Mouse (Mus musculus) ES-E14 (cell line): Measurements from ENCODE around the gene Lpcat3. TPM values are rescaled to one million over a fixed set of nuclear protein-coding genes. Genes with fewer than 3 reads are reported as not detected.

Experiments
- DNase-seq: peaks from one replicate; pipeline ENCODE4 v3.0.0-alpha.2; 2013; ENCODE audit warnings: low read depth, low spot score
- H3K27ac ChIP-seq: 2 replicates; pipeline ENCODE4 v1.5.1; 2012; ENCODE audit warnings: low read depth, mild to moderate bottlenecking, low read length, moderate library complexity, mixed read lengths; ENCODE audit not compliant: poor library complexity, insufficient read depth, severe bottlenecking
- H3K36me3 ChIP-seq: 2 replicates; pipeline ENCODE4 v1.6.1; 2012; ENCODE audit warnings: mild to moderate bottlenecking, low read length, moderate library complexity, mixed read lengths; ENCODE audit not compliant: control insufficient read depth, poor library complexity, insufficient read depth, severe bottlenecking
- H3K4me1 ChIP-seq, 2 experiments: fragments of 150-350 bp in 1 of 2; sonication (generic) in 1 of 2; 2 replicates each; pipeline ENCODE4 v1.6.1; 2012; ENCODE audit warnings: low read length in 2 of 2, mild to moderate bottlenecking in 1 of 2, mixed read lengths in 1 of 2; ENCODE audit not compliant: control insufficient read depth in 2 of 2, insufficient read depth in 2 of 2, poor library complexity in 1 of 2
- H3K4me3 ChIP-seq, 2 experiments: fragments of 150-350 bp in 1 of 2; sonication (generic) in 1 of 2; 2 replicates each; pipeline ENCODE4 v1.5.1; 2012; ENCODE audit warnings: low read length in 2 of 2, low read depth in 1 of 2, mild to moderate bottlenecking in 1 of 2, mixed read lengths in 1 of 2; ENCODE audit not compliant: insufficient read depth in 1 of 2, poor library complexity in 1 of 2, severe bottlenecking in 1 of 2
- H3K9ac ChIP-seq: 2 replicates; pipeline ENCODE4 v1.6.1; 2012; ENCODE audit warnings: low read depth, mild to moderate bottlenecking, low read length, mixed read lengths; ENCODE audit not compliant: poor library complexity, insufficient read depth, severe bottlenecking
- H3K9me3 ChIP-seq: fragments of 150-350 bp; sonication (generic); 2 replicates; pipeline ENCODE4 v1.6.1; 2012; ENCODE audit warnings: low read depth, mild to moderate bottlenecking, low read length; ENCODE audit not compliant: control insufficient read depth, insufficient read depth
- CHD2 ChIP-seq: IDR thresholded peaks from 2 replicates; pipeline ENCODE4 v1.6.1; 2014; ENCODE audit warnings: mild to moderate bottlenecking, low read depth, low read length, inconsistent platforms
- HCFC1 ChIP-seq: IDR thresholded peaks from 2 replicates; pipeline ENCODE4 v1.6.1; 2012; ENCODE audit warnings: low read length, inconsistent platforms, borderline replicate concordance; ENCODE audit not compliant: insufficient read depth
- MAFK ChIP-seq: IDR thresholded peaks from 2 replicates; pipeline ENCODE4 v1.6.1; 2014; ENCODE audit warnings: mild to moderate bottlenecking, low read depth, low read length, inconsistent platforms; ENCODE audit not compliant: insufficient read depth
- ZC3H11A ChIP-seq: IDR thresholded peaks from 2 replicates; pipeline ENCODE4 v1.6.1; 2012; ENCODE audit warnings: low read depth, mild to moderate bottlenecking, inconsistent platforms, low read length, borderline replicate concordance
- ZNF384 ChIP-seq: IDR thresholded peaks from 2 replicates; pipeline ENCODE4 v1.6.1; 2012; ENCODE audit warnings: low read depth, low read length, inconsistent platforms
- in situ Hi-C, 2 experiments: fragments of 600-800 bp; cut with MboI; formaldehyde crosslinking; loops; one replicate each; pipeline ENCODE4 v1.15.1; 2025; ENCODE audit warnings: low sequenced_read_pairs in 2 of 2, inconsistent platforms in 1 of 2; ENCODE audit not compliant: unreplicated experiment in 2 of 2
- total RNA-seq: library from RNA; depleted of rRNA; stranded (reverse); fragments of 300-350 nt; gene quantifications from 2 replicates; pipeline ENCODE4 v1.2.3, GENCODE M21; 2012

Gene Lpcat3
- total RNA-seq, 1 experiment: 65.5 TPM

DNA sequence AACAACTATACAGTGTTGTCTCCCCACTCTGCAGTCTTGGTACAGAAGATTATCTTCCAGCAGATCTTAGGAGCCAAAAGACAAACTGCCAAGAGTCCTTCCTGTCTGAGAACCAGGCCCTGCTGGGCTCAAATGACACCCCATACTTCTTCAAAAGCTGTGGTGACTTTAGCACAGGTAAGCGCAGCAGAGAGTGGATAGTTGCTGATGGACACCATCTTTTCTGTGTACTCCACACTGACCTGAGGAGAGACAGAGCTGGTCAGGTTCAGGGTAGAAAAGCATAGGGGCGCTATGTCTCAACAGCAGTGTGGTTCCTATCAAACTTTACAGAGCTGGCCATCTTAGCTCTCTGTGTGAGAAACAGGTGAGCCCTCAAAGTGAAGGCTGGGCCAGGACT lies 41.6 kb downstream of the Lpcat3 start:
- Histone ChIP-seq H3K4me1 (peaks cover 0 to 21% of the 10 kb centered on the region in 2 experiments; a peak in 1 of 4 replicates), H3K9me3 (no peaks in the 10 kb centered on the region), H3K4me3 (no peak overlapping the region), H3K9ac (no peak overlapping the region), H3K36me3 (peaks cover 60% of the 10 kb centered on the region), H3K27ac (no peak overlapping the region)
- TF ChIP-seq ZC3H11A (no peak), HCFC1 (no peak), MAFK (no peak), ZNF384 (no peak), CHD2 (no peak)
- DNase-seq: no peak
- in situ Hi-C loops: no loop called here

DNA sequence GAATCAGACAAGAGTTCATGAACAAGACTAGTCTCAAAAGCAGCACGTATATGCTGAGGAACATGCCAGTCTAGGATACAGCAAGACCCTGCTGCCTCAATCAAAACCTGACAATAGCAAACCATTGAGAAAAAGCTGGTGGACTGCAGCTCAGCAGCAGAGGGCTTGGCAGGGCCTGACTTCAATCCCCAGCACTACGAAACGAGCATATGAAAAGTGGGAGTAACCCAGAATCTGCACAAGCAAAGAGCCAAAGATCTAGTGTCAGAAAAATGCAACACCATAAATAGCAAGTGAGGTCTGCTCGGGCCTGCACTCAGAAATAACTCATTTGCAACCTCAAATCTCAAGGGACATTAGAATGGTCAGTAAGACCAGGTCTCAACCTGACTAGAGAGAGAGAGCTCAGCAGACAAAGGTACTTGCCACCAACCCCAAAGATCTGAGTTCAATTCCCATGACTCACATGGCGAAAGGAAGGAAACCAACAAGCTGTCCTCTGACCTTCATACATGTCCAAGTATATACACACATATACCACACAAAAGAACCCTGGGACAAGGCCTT lies 43.3 kb downstream of the Lpcat3 start:
- Histone ChIP-seq H3K9me3 (no peaks in the 10 kb centered on the region), H3K36me3 (peaks cover 55% of the 10 kb centered on the region), H3K9ac (no peak overlapping the region), H3K27ac (no peak overlapping the region), H3K4me1 (peaks cover 3 to 18% of the 10 kb centered on the region in 2 experiments; a peak in 1 of 4 replicates), H3K4me3 (no peak overlapping the region)
- TF ChIP-seq HCFC1: no peak
- TF ChIP-seq ZC3H11A: no peak
- TF ChIP-seq MAFK: no peak
- TF ChIP-seq ZNF384: no peak
- no peak for TF ChIP-seq CHD2
- in situ Hi-C loops: no loop called here
- no peak for DNase-seq

DNA sequence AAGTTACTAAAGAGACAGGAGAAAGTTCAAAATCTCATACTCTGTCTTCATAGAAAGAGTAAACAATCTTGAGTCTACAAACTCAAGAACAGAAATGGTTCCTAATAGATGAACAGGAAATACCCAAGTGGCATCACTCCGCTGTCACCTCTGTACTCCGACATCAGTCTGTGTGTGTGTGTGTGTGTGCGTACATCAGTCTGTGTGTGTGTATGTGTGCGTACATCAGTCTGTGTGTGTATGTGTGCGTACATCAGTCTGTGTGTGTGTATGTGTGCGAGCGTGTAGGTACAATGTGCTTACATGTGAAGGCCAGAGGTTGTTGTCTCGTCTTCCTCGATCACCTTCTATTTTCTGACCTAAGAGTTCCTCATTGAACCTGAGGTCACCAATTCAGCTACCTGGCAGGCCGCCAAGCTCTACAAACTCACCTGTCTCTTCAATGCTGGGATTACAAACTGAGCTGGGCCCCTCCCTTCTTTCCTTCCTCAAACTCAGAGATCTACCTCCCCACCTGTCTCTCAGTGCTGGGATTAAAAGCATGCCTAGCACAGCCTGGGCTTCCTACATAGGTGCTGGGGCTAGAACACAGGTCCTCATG lies 45.6 kb downstream of the Lpcat3 start:
- H3K27ac ChIP-seq: no peak overlapping the region
- H3K9ac ChIP-seq: no peak overlapping the region
- no peak overlapping the region for H3K4me3 ChIP-seq
- TF ChIP-seq ZC3H11A (no peak), HCFC1 (no peak), MAFK (no peak), ZNF384 (no peak), CHD2 (no peak)
- in situ Hi-C loops: no loop called here
- peaks cover 39% of the 10 kb centered on the region for H3K36me3 ChIP-seq
- peaks cover 3% of the 10 kb centered on the region in 2 experiments; a peak in 2 of 4 replicates for H3K4me1 ChIP-seq
- no peak for DNase-seq
- H3K9me3 ChIP-seq: no peaks in the 10 kb centered on the region

GRCm38 (mm10) chr6:124711824-124712782 lies 49.3 kb downstream of the Lpcat3 start, which contains the start of the genes Emg1 and Phb2:
Emg1 (minus strand) TSS chr6:124712178.
Phb2 (plus strand) TSS chr6:124712336.
- TF ChIP-seq ZC3H11A (no peak), ZNF384 (peak; percentile 60; the same call in 1 of the 2 replicates), HCFC1 (peak; percentile 91)
- in situ Hi-C loops: no loop called here
- Histone ChIP-seq H3K36me3 (peaks cover 51% of the 10 kb centered on the region), H3K27ac (peak within 1 kb of the TSS; percentile 83), H3K4me1 (peaks cover 3 to 5% of the 10 kb centered on the region in 2 experiments; a peak in 2 of 4 replicates), H3K9me3 (no peaks in the 10 kb centered on the region), H3K9ac (peak within 1 kb of the TSS; percentile 95), H3K4me3 (peak within 1 kb of the TSS; percentile 93 to 95)
- peak; percentile 97 for DNase-seq
